Mouse (Mus musculus): ENCODE data around the gene Psmb11. TPM values are rescaled to one million over a fixed set of nuclear protein-coding genes. Genes with fewer than 3 reads are reported as not detected.
A peak's percentile ranks its signal among the peaks of the same experiment; 100 is the strongest.

Psmb11 gene
- 0.18 TPM in 1 of 2 replicates, not detected in the other for polyA plus RNA-seq (2014; fragmentation: Nextera tagmentation; extraction: Ambion mirVana)

GRCm38 (mm10) chr14:54621133-54621532, at the start of gene Psmb11:
Psmb11 (plus strand) TSS chr14:54621433.
- Histone ChIP-seq H3K36me3 (ENCODE audit: control insufficient read depth, insufficient read depth, low read length) (no peaks in the 10 kb centered on the region; the same call in 1 of the 2 replicates), H3K9me3 (ENCODE audit: control insufficient read depth, low read length) (no peaks in the 10 kb centered on the region), H3K4me1 (ENCODE audit: control insufficient read depth, insufficient read depth, low read length) (peaks cover 12% of the 10 kb centered on the region; the same call in 1 of the 2 replicates), H3K9ac (replicated peaks; ENCODE audit: low read length) (no peak within 1 kb of the TSS), H3K4me3 (replicated peaks; ENCODE audit: low read depth, low read length) (no peak within 1 kb of the TSS), H3K27me3 (ENCODE audit: control insufficient read depth, insufficient read depth, low read length) (no peaks in the 10 kb centered on the region), H3K27ac (replicated peaks; ENCODE audit: low read depth, low read length) (no peak within 1 kb of the TSS), H3K4me2 (ENCODE audit: low read length) (no peak within 1 kb of the TSS)
- ATAC-seq (ENCODE audit: low FRiP score, low TSS enrichment) (no peak), DNase-seq (no peak)
- 90% methylated on average over 1 of the region's 1 CpGs for WGBS

GRCm38 (mm10) chr14:54572122-54572521, 49.1 kb upstream of the Psmb11 start:
- Histone ChIP-seq H3K4me3 (replicated peaks; ENCODE audit: low read depth, low read length) (no peak overlapping the region), H3K4me2 (ENCODE audit: low read length) (peak overlapping the region; percentile 64), H3K36me3 (ENCODE audit: control insufficient read depth, insufficient read depth, low read length) (peaks cover 3% of the 10 kb centered on the region; the same call in 1 of the 2 replicates), H3K9me3 (ENCODE audit: control insufficient read depth, low read length) (no peaks in the 10 kb centered on the region), H3K4me1 (ENCODE audit: control insufficient read depth, insufficient read depth, low read length) (peaks cover 29% of the 10 kb centered on the region), H3K27me3 (ENCODE audit: control insufficient read depth, insufficient read depth, low read length) (peaks cover 18% of the 10 kb centered on the region), H3K9ac (replicated peaks; ENCODE audit: low read length) (no peak overlapping the region), H3K27ac (replicated peaks; ENCODE audit: low read depth, low read length) (peak overlapping the region; percentile 60; the same call in 1 of the 2 replicates)
- 34% methylated on average over 4 of the region's 4 CpGs for WGBS
- no peak for ATAC-seq (ENCODE audit: low FRiP score, low TSS enrichment)
- DNase-seq, result no peak

- DNase-seq (peak; percentile 74), ATAC-seq (ENCODE audit: low FRiP score, low TSS enrichment) (peak; percentile 54)
- Histone ChIP-seq H3K4me3 (replicated peaks; ENCODE audit: low read depth, low read length) (peak overlapping the region; percentile 51; the same call in 1 of the 2 replicates), H3K4me2 (ENCODE audit: low read length) (peak overlapping the region; percentile 64), H3K27ac (replicated peaks; ENCODE audit: low read depth, low read length) (peak overlapping the region; percentile 60), H3K36me3 (ENCODE audit: control insufficient read depth, insufficient read depth, low read length) (peaks cover 3% of the 10 kb centered on the region; the same call in 1 of the 2 replicates), H3K9me3 (ENCODE audit: control insufficient read depth, low read length) (no peaks in the 10 kb centered on the region), H3K27me3 (ENCODE audit: control insufficient read depth, insufficient read depth, low read length) (peaks cover 23% of the 10 kb centered on the region), H3K9ac (replicated peaks; ENCODE audit: low read length) (no peak overlapping the region; the same call in 1 of the 2 replicates), H3K4me1 (ENCODE audit: control insufficient read depth, insufficient read depth, low read length) (peaks cover 32% of the 10 kb centered on the region)
- WGBS, result 5% methylated on average over 14 of the region's 14 CpGs
Observed at GRCm38 (mm10) chr14:54572790-54573736, 48.2 kb upstream of the Psmb11 start.

GRCm38 (mm10) chr14:54574253-54574652, 47.0 kb upstream of the Psmb11 start:
- Histone ChIP-seq H3K36me3 (ENCODE audit: control insufficient read depth, insufficient read depth, low read length) (peaks cover 3% of the 10 kb centered on the region; the same call in 1 of the 2 replicates), H3K4me3 (replicated peaks; ENCODE audit: low read depth, low read length) (peak overlapping the region; percentile 51; the same call in 1 of the 2 replicates), H3K27ac (replicated peaks; ENCODE audit: low read depth, low read length) (no peak overlapping the region), H3K4me2 (ENCODE audit: low read length) (peak overlapping the region; percentile 64), H3K9me3 (ENCODE audit: control insufficient read depth, low read length) (no peaks in the 10 kb centered on the region), H3K27me3 (ENCODE audit: control insufficient read depth, insufficient read depth, low read length) (peaks cover 23% of the 10 kb centered on the region), H3K9ac (replicated peaks; ENCODE audit: low read length) (peak overlapping the region; percentile 13; the same call in 1 of the 2 replicates), H3K4me1 (ENCODE audit: control insufficient read depth, insufficient read depth, low read length) (peaks cover 32% of the 10 kb centered on the region)
- DNase-seq (no peak), ATAC-seq (ENCODE audit: low FRiP score, low TSS enrichment) (no peak)
- WGBS, result 7% methylated on average over 4 of the region's 4 CpGs

- WGBS, result 4% methylated on average over 8 of the region's 8 CpGs
- 0 out of 2 replicates have a peak overlapping the region, but pooled peaks have one; percentile 42 for H3K9ac ChIP-seq (replicated peaks; ENCODE audit: low read length)
- H3K36me3 ChIP-seq (ENCODE audit: control insufficient read depth, insufficient read depth, low read length), result peaks cover 3% of the 10 kb centered on the region; the same call in 1 of the 2 replicates
- ATAC-seq (ENCODE audit: low FRiP score, low TSS enrichment) (no peak), DNase-seq (no peak)
- H3K9me3 ChIP-seq (ENCODE audit: control insufficient read depth, low read length), result no peaks in the 10 kb centered on the region
- H3K4me3 ChIP-seq (replicated peaks; ENCODE audit: low read depth, low read length), result peak overlapping the region; percentile 51
- peaks cover 23% of the 10 kb centered on the region for H3K27me3 ChIP-seq (ENCODE audit: control insufficient read depth, insufficient read depth, low read length)
- H3K4me2 ChIP-seq (ENCODE audit: low read length), result peak overlapping the region; percentile 64
- peaks cover 32% of the 10 kb centered on the region for H3K4me1 ChIP-seq (ENCODE audit: control insufficient read depth, insufficient read depth, low read length)
- H3K27ac ChIP-seq (replicated peaks; ENCODE audit: low read depth, low read length), result no peak overlapping the region
Observed at GRCm38 (mm10) chr14:54575031-54575430, 46.2 kb upstream of the Psmb11 start.

- Histone ChIP-seq H3K9ac (replicated peaks; ENCODE audit: low read length) (peak overlapping the region; percentile 67), H3K36me3 (ENCODE audit: control insufficient read depth, insufficient read depth, low read length) (no peaks in the 10 kb centered on the region), H3K4me1 (ENCODE audit: control insufficient read depth, insufficient read depth, low read length) (peaks cover 32% of the 10 kb centered on the region), H3K27ac (replicated peaks; ENCODE audit: low read depth, low read length) (no peak overlapping the region), H3K9me3 (ENCODE audit: control insufficient read depth, low read length) (no peaks in the 10 kb centered on the region), H3K4me2 (ENCODE audit: low read length) (peak overlapping the region; percentile 64), H3K27me3 (ENCODE audit: control insufficient read depth, insufficient read depth, low read length) (peaks cover 23% of the 10 kb centered on the region), H3K4me3 (replicated peaks; ENCODE audit: low read depth, low read length) (peak overlapping the region; percentile 51)
- under 1% methylated on average over 39 of the region's 39 CpGs for WGBS
- ATAC-seq (ENCODE audit: low FRiP score, low TSS enrichment) (no peak), DNase-seq (peak; percentile 74)
Observed at GRCm38 (mm10) chr14:54575631-54576030, 45.6 kb upstream of the Psmb11 start.

- peak overlapping the region; percentile 73 for H3K27ac ChIP-seq (replicated peaks; ENCODE audit: low read depth, low read length)
- peaks cover 23% of the 10 kb centered on the region for H3K27me3 ChIP-seq (ENCODE audit: control insufficient read depth, insufficient read depth, low read length)
- peak overlapping the region; percentile 64 for H3K4me2 ChIP-seq (ENCODE audit: low read length)
- ATAC-seq (ENCODE audit: low FRiP score, low TSS enrichment), result no peak
- peak overlapping the region; percentile 67 for H3K9ac ChIP-seq (replicated peaks; ENCODE audit: low read length)
- H3K9me3 ChIP-seq (ENCODE audit: control insufficient read depth, low read length), result no peaks in the 10 kb centered on the region
- H3K36me3 ChIP-seq (ENCODE audit: control insufficient read depth, insufficient read depth, low read length), result no peaks in the 10 kb centered on the region
- WGBS, result under 1% methylated on average over 84 of the region's 84 CpGs
- H3K4me1 ChIP-seq (ENCODE audit: control insufficient read depth, insufficient read depth, low read length), result peaks cover 32% of the 10 kb centered on the region
- DNase-seq, result peak; percentile 42
- peak overlapping the region; percentile 51 for H3K4me3 ChIP-seq (replicated peaks; ENCODE audit: low read depth, low read length)
Observed at GRCm38 (mm10) chr14:54576241-54577088, 44.8 kb upstream of the Psmb11 start.

Measured in midbrain, embryonic 14.5 days (tissue).